Mouse (Mus musculus) CH12.LX (cell line): ENCODE data around the gene Myo1d.
A peak's percentile ranks its signal among the peaks of the same experiment; 100 is the strongest.

Experiments
- CTCF ChIP-seq, 2 experiments: IDR thresholded peaks in 1 of 2; conservative IDR thresholded peaks in 1 of 2; 2 replicates each; pipeline ENCODE4 v1.5.1; 2011 to 2012; ENCODE audit warnings: low read depth in 2 of 2, low read length in 2 of 2, improper control_type of control experiment in 1 of 2, inconsistent platforms in 1 of 2, mild to moderate bottlenecking in 1 of 2, moderate library complexity in 1 of 2
- GABPA ChIP-seq: IDR thresholded peaks from 2 replicates; pipeline ENCODE4 v1.6.1; 2012; ENCODE audit warnings: low read depth, low read length, improper control_type of control experiment, inconsistent platforms; ENCODE audit not compliant: insufficient replicate concordance
- JUND ChIP-seq: conservative IDR thresholded peaks from 2 replicates; pipeline ENCODE4 v1.6.1; 2011; ENCODE audit warnings: low read depth, low read length, improper control_type of control experiment
- POLR2A ChIP-seq: IDR thresholded peaks from 2 replicates; pipeline ENCODE4 v1.6.1; 2011; ENCODE audit warnings: low read depth, mild to moderate bottlenecking, improper control_type of control experiment, low read length
- TCF12 ChIP-seq: IDR thresholded peaks from 2 replicates; pipeline ENCODE4 v1.6.1; 2014; ENCODE audit warnings: low read depth, mild to moderate bottlenecking, inconsistent platforms, low read length, improper control_type of control experiment
- UBTF ChIP-seq: IDR thresholded peaks from 2 replicates; pipeline ENCODE4 v1.6.1; 2012; ENCODE audit warnings: low read depth, mild to moderate bottlenecking, inconsistent platforms, low read length, improper control_type of control experiment, moderate library complexity
- USF1 ChIP-seq: IDR thresholded peaks from 2 replicates; pipeline ENCODE4 v1.6.1; 2014; ENCODE audit warnings: low read depth, mild to moderate bottlenecking, inconsistent platforms, low read length, improper control_type of control experiment

GRCm38 (mm10) chr11:80477341-80478199 lies 302.3 kb downstream of the Myo1d start:
- TF ChIP-seq POLR2A (no peak), CTCF (conservative IDR thresholded peaks at IDR 0.05 in 1 of 2, IDR thresholded peaks at IDR 0.05 in 1 of 2; ENCODE audit: low read depth in 2 of 2, low read length in 2 of 2) (no peak), TCF12 (no peak), USF1 (no peak), UBTF (0 out of 2 replicates have a peak, but pooled peaks have one; percentile 8), JUND (no peak), GABPA (no peak)
